Mouse (Mus musculus): ENCODE measurements at regions not wholly inside any gene's neighbourhood (a gene's known extent, or its start where the extent isn't known, plus 50 kb on each side); places are given as distances from the start of the nearest gene placed in this dataset.

DNA sequence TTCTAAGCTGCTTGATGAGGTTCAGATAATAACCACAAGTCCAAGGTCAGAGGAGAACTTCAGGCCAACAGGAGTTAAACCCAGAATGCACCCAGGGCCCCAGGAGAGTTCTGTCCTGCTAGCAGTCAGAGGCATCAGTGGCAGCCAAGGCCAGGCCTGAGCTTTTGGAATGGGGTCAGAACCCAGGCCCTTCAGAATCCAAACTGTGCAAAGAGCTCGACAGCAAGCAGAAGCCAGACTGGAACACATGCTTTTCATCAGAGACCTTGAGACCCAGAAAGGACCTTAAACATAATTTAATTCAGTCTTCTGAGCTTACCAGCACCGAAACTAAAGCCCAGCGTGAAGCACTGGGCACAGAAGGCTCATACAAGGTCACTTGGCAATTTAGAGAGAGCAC is 139.9 kb upstream of the Bcl6 start:
- Histone ChIP-seq H3K27ac (ENCODE audit: insufficient read depth, low read length) (no peak overlapping the region), H3K4me1 (ENCODE audit: control insufficient read depth, insufficient read depth, low read length) (peaks cover 4% of the 10 kb centered on the region; the same call in 1 of the 2 replicates), H3K4me3 (replicated peaks; ENCODE audit: insufficient read depth, low read depth, low read length) (no peak overlapping the region), H3K27me3 (ENCODE audit: control insufficient read depth, insufficient read depth, low read length) (no peaks in the 10 kb centered on the region)
- WGBS: 33% methylated on average over 3 of the region's 3 CpGs
- DNase-seq: no peak
- TF ChIP-seq POLR2A (IDR thresholded peaks at IDR 0.05; ENCODE audit: borderline replicate concordance, insufficient read depth, low read length): no peak
- TF ChIP-seq CTCF (IDR thresholded peaks at IDR 0.05; ENCODE audit: borderline replicate concordance, insufficient read depth, low read depth, low read length): no peak

DNA sequence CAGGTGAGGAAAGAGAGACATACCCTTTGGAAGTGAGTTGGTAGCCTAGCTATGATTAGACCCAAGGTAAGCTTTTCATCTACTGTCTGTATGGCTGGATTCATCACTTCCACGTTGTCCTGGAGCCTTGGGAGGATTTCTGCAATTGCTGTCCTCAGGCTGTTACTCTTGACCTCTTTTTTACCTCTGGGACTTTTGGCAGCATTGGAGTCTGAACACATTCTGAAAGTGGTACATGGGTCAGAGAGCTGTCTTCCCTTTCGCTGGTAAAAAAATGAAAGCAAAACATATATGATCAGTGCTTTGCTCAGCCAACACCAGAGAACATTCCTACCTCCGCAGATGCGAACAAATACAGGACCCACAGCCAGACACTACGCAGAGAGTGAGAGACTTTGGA is 136.1 kb upstream of the Bcl6 start:
- Histone ChIP-seq H3K4me3 (replicated peaks; ENCODE audit: insufficient read depth, low read depth, low read length) (no peak overlapping the region), H3K27me3 (ENCODE audit: control insufficient read depth, insufficient read depth, low read length) (no peaks in the 10 kb centered on the region), H3K4me1 (ENCODE audit: control insufficient read depth, insufficient read depth, low read length) (peaks cover 4% of the 10 kb centered on the region; the same call in 1 of the 2 replicates), H3K27ac (ENCODE audit: insufficient read depth, low read length) (no peak overlapping the region)
- 87% methylated on average over 5 of the region's 5 CpGs for WGBS
- TF ChIP-seq POLR2A (IDR thresholded peaks at IDR 0.05; ENCODE audit: borderline replicate concordance, insufficient read depth, low read length) (no peak), CTCF (IDR thresholded peaks at IDR 0.05; ENCODE audit: borderline replicate concordance, insufficient read depth, low read depth, low read length) (no peak)
- no peak for DNase-seq

DNA sequence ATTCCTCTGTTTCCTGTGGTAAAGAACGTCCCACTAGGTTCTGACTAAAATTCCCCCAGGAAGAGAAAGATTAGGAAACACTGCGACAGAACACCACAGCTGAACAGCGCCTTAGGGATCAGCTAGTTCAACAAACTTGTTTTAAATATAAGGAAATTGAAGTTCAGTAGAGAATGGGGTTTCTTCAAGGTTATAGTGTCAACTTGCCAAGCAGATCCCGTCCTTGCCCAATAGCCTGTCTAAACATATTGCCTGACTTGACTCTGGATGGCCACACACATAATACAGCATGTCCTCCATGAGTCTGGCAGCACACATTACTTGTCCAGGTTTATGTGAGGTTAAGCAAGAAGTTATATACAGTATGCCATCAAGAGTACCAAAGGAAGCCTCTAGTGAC is 135.4 kb upstream of the Bcl6 start:
- Histone ChIP-seq H3K4me3 (replicated peaks; ENCODE audit: insufficient read depth, low read depth, low read length) (no peak overlapping the region), H3K27ac (ENCODE audit: insufficient read depth, low read length) (no peak overlapping the region), H3K4me1 (ENCODE audit: control insufficient read depth, insufficient read depth, low read length) (peaks cover 4% of the 10 kb centered on the region; the same call in 1 of the 2 replicates), H3K27me3 (ENCODE audit: control insufficient read depth, insufficient read depth, low read length) (no peaks in the 10 kb centered on the region)
- whole genome bisulfite sequencing: 86% methylated on average over 4 of the region's 4 CpGs
- TF ChIP-seq CTCF (IDR thresholded peaks at IDR 0.05; ENCODE audit: borderline replicate concordance, insufficient read depth, low read depth, low read length) (no peak), POLR2A (IDR thresholded peaks at IDR 0.05; ENCODE audit: borderline replicate concordance, insufficient read depth, low read length) (no peak)
- DNase-seq: no peak

DNA sequence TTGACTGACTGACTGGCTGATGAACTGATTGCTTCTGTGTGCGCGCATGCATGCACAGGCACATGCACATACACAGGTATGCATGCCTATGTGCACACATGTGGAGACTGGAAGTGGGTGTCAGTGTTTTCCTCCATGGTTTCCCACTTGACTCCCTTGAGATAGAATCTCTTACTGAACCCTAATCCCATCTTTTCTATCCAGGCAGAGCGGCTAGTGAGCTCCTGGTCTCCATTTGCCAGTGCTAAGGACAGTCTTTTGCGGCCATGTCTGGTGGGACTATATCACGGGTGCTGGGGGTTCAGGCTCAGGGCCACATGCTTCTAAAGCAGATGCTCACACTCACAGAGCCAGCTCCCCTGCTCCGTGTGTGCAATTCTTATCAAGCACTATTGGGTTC is 133.0 kb upstream of the Bcl6 start:
- DNase-seq: no peak
- Histone ChIP-seq H3K27me3 (ENCODE audit: control insufficient read depth, insufficient read depth, low read length) (no peaks in the 10 kb centered on the region), H3K4me3 (replicated peaks; ENCODE audit: insufficient read depth, low read depth, low read length) (no peak overlapping the region), H3K4me1 (ENCODE audit: control insufficient read depth, insufficient read depth, low read length) (no peaks in the 10 kb centered on the region), H3K27ac (ENCODE audit: insufficient read depth, low read length) (no peak overlapping the region)
- 96% methylated on average over 6 of the region's 6 CpGs for WGBS
- no peak for TF ChIP-seq POLR2A (IDR thresholded peaks at IDR 0.05; ENCODE audit: borderline replicate concordance, insufficient read depth, low read length)
- TF ChIP-seq CTCF (IDR thresholded peaks at IDR 0.05; ENCODE audit: borderline replicate concordance, insufficient read depth, low read depth, low read length): no peak

DNA sequence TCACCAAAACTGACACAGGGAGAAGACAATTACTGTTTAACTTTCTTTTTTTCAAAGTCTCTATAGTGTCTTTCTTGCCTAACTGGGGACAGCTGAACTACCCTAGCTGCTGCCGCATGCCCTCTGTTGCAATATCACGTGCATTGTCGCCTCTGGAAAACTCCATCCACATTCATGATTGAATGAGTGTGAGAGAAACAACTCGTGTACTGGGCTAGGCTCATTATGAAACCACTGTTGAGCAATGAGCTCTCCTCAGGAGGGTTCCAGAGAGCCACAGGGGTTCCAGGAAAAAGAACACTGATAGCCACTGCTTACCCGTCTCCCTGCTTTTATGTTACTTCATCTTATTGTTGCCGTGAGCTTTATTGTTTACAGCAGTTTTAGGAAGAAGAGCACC is 132.2 kb upstream of the Bcl6 start:
- H3K27me3 ChIP-seq (ENCODE audit: control insufficient read depth, insufficient read depth, low read length): no peaks in the 10 kb centered on the region
- no peak overlapping the region for H3K4me3 ChIP-seq (replicated peaks; ENCODE audit: insufficient read depth, low read depth, low read length)
- 60% methylated on average over 6 of the region's 6 CpGs for WGBS
- no peaks in the 10 kb centered on the region for H3K4me1 ChIP-seq (ENCODE audit: control insufficient read depth, insufficient read depth, low read length)
- no peak for DNase-seq
- no peak overlapping the region for H3K27ac ChIP-seq (ENCODE audit: insufficient read depth, low read length)
- no peak for TF ChIP-seq CTCF (IDR thresholded peaks at IDR 0.05; ENCODE audit: borderline replicate concordance, insufficient read depth, low read depth, low read length)
- no peak for TF ChIP-seq POLR2A (IDR thresholded peaks at IDR 0.05; ENCODE audit: borderline replicate concordance, insufficient read depth, low read length)

DNA sequence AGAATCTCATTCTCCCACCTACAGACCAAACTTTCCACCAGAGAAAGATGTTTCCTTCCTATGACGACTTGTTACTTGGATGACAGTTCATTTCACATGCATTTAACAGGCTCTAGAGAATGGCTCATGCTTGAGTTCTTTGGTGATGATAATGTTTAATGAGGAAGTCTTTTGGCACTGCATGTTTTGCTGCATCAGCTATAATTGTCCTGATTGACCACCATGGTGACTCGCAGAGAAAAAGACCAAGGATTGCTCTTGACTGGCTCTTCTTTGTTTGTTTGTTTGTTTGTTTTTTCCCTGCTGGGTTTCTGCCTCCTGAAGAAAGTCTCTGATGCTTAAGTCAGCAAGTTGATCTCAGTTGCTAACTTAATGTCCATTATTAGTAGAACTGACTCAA is 129.8 kb upstream of the Bcl6 start:
- 33% methylated on average over 2 of the region's 2 CpGs for WGBS
- Histone ChIP-seq H3K4me3 (replicated peaks; ENCODE audit: insufficient read depth, low read depth, low read length) (no peak overlapping the region), H3K4me1 (ENCODE audit: control insufficient read depth, insufficient read depth, low read length) (no peaks in the 10 kb centered on the region), H3K27me3 (ENCODE audit: control insufficient read depth, insufficient read depth, low read length) (no peaks in the 10 kb centered on the region), H3K27ac (ENCODE audit: insufficient read depth, low read length) (no peak overlapping the region)
- DNase-seq: no peak
- no peak for TF ChIP-seq POLR2A (IDR thresholded peaks at IDR 0.05; ENCODE audit: borderline replicate concordance, insufficient read depth, low read length)
- no peak for TF ChIP-seq CTCF (IDR thresholded peaks at IDR 0.05; ENCODE audit: borderline replicate concordance, insufficient read depth, low read depth, low read length)

DNA sequence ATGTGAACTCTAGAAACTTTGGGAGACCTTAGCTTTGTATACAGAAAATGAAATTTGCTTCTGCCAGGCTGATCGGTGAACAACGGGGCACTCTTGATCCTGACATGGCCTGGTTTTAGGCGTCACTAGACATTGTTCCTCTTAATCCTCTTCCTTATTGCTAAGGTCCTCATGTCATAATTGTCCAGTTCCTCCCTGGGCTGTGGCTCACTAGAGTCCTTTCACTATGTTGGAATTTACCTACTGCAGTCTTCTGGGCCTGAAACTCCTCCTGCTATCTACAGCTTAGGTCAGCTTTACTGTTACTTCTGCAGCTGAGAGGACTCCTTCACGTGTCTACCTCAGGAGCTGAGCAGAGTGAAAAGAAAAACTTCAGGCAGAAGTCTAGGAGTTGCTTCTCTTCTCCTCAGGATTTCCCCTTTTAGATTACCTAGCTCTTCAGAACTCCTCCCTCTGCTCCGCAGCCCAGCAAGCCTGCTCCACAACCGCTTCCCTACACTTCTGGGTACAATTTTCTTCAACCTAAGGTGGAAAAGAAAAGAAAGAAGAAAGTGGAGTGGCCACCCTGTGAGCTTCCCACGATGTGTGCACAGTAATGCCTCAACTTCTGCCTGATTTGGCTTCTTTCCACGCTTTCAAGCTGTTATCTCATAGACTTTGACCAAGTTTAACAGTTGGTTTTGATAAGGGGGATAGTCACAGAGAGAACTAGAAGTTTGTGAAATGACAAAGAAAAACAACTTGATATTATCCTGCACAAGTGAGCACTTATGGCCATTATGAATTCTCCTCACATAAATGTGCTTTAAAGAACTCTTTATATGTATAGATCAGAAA is 114.4 kb upstream of the Bcl6 start:
- DNase-seq: no peak
- H3K4me1 ChIP-seq (ENCODE audit: control insufficient read depth, insufficient read depth, low read length): no peaks in the 10 kb centered on the region
- 81% methylated on average over 8 of the region's 8 CpGs for WGBS
- H3K27ac ChIP-seq (ENCODE audit: insufficient read depth, low read length): no peak overlapping the region
- TF ChIP-seq CTCF (IDR thresholded peaks at IDR 0.05; ENCODE audit: borderline replicate concordance, insufficient read depth, low read depth, low read length): no peak
- H3K27me3 ChIP-seq (ENCODE audit: control insufficient read depth, insufficient read depth, low read length): no peaks in the 10 kb centered on the region
- no peak overlapping the region for H3K4me3 ChIP-seq (replicated peaks; ENCODE audit: insufficient read depth, low read depth, low read length)

DNA sequence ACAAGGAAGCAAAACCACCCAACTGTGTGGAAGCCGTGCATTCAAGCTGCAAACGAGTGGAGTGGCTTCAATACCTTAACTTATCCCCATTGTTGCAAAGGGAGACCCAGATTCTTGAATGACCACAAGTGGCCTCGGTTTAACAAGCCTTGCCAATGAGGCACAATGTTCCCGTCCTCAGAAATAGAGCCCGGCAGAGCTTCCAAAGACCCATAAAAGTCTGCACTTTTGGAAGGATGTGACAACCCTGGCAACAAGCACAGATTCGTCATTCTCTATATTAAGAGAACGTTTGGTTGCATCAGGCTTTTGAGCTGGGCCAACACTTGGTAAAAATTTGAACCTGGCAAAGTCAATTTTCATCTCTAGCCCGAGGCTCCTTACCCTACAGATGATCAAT is 108.9 kb upstream of the Bcl6 start:
- 62% methylated on average over 8 of the region's 8 CpGs for WGBS
- Histone ChIP-seq H3K27me3 (ENCODE audit: control insufficient read depth, insufficient read depth, low read length) (no peaks in the 10 kb centered on the region), H3K4me1 (ENCODE audit: control insufficient read depth, insufficient read depth, low read length) (no peaks in the 10 kb centered on the region), H3K27ac (ENCODE audit: insufficient read depth, low read length) (no peak overlapping the region), H3K4me3 (replicated peaks; ENCODE audit: insufficient read depth, low read depth, low read length) (no peak overlapping the region)
- no peak for TF ChIP-seq POLR2A (IDR thresholded peaks at IDR 0.05; ENCODE audit: borderline replicate concordance, insufficient read depth, low read length)
- TF ChIP-seq CTCF (IDR thresholded peaks at IDR 0.05; ENCODE audit: borderline replicate concordance, insufficient read depth, low read depth, low read length): no peak
- DNase-seq: no peak

Data from cerebellum, adult 2 months (tissue).